Mouse (Mus musculus): ENCODE measurements around the gene Vat1l.

Gene Vat1l

GRCm38 (mm10) chr8:114295749-114296067 lies 90.3 kb downstream of the Vat1l start:
- DNase-seq (ENCODE audit: low spot score in 2 of 2): no peak

DNA sequence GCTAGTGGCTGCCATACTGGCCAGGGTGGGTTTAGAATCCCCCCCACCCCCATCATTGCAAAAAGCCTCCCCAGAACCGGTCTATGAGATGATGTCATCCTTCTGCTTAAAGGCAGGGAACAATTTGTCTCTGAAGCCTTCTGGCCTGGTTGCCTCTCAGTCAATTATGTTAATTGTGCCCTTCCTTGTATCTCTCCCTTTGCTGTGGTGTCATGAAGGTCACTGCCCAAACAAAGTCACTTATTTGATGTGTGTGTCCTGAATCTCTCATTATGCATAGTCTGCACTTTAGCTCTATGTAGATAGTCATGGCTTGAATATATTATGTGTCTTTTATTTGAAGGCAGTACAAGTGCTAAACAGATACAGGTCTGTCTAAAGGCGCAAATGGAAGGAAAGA lies 92.8 kb downstream of the Vat1l start:
- DNase-seq (ENCODE audit: low spot score in 2 of 2): no peak

DNA sequence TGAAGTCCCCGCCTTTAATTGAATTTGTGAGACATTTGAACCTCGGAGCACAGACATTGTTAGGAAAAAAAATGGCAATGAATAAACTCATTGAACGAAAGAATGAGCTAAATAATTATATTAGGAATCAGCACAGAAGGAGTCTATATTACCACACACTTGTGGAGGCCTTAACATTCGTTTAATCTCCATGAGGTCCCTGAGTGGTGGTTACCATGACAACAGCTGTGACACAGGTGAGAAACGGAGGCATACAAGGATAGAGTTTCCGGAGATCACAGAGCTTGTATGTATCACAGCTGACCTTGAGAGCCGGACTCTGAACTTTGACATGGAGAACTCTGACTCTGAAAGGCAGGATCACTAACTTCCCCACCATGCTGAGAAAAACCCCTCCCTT lies 94.7 kb downstream of the Vat1l start:
- DNase-seq (ENCODE audit: low spot score in 2 of 2): no peak

GRCm38 (mm10) chr8:114306296-114306695 lies 100.9 kb downstream of the Vat1l start:
- DNase-seq (ENCODE audit: low spot score in 2 of 2): no peak

- no peak for DNase-seq (ENCODE audit: low spot score in 2 of 2)
Observed at GRCm38 (mm10) chr8:114314669-114315325, 109.4 kb downstream of the Vat1l start.

DNA sequence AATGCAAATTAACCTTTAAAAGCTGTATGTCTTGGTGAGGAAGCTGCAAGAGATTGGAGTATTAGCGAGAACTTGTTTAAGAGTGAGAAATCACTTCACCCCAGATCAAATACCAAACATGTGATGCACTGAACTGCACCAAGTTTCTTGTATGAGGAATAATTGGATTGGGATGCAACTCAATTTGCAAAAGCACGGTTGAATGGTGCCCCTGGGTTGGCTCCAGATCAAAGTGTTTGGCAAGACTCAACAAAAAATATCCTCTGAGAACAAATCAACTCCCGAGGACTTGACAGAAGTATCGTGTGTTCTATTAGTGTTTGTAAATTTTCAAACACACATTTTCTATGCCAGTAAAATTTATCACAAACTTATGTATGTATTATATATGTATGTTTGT lies 112.7 kb downstream of the Vat1l start:
- DNase-seq (ENCODE audit: low spot score in 2 of 2): no peak

- DNase-seq (ENCODE audit: low spot score in 2 of 2): no peak
Observed at GRCm38 (mm10) chr8:114322096-114322495, 116.7 kb downstream of the Vat1l start.

DNA sequence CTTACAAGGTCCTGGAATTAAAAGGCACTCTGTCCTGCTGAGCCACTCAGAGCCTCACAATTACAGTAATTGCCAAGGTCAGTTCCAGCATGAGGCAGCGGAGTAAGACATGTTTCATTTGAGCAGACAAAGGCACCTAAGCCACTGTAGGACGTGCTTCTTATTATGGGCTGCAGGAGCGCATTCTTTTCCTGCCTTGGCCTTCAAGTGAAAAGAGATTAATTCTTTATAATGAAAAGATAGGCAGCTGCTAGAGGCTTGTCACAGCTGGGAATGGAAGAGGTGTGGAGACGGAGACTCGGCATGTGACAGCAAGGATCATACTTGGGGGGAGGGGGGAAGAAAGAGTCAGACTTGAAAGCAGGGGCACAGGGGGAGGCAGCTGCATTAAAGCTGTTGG lies 126.5 kb downstream of the Vat1l start:
- DNase-seq (ENCODE audit: low spot score in 2 of 2): no peak

- no peak for DNase-seq (ENCODE audit: low spot score in 2 of 2)
Observed at GRCm38 (mm10) chr8:114332949-114333348, 127.5 kb downstream of the Vat1l start.

DNA sequence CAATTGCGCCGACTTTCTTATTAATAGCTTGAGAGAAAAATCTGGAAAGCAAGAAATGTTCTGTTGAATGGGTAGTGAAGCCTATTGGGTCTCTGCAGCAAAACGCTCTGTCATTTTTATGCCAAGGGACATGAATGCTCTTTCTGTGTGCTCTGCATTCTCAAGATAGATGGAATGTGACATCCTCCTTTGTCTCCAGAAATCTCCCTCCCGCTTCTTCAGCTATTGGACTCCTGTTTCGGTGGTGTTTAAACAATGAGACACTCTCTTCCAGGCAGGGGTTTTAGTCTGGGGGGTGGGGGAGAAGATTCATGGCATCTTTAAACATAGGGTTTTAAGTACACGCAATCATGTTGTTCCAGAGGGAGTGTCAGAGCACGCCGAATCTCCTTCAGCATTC lies 130.3 kb downstream of the Vat1l start:
- DNase-seq (ENCODE audit: low spot score in 2 of 2): no peak

GRCm38 (mm10) chr8:114342276-114342675 lies 136.9 kb downstream of the Vat1l start:
- DNase-seq (ENCODE audit: low spot score in 2 of 2): no peak

GRCm38 (mm10) chr8:114344789-114345188 lies 139.4 kb downstream of the Vat1l start:
- DNase-seq (ENCODE audit: low spot score in 2 of 2): no peak

DNA sequence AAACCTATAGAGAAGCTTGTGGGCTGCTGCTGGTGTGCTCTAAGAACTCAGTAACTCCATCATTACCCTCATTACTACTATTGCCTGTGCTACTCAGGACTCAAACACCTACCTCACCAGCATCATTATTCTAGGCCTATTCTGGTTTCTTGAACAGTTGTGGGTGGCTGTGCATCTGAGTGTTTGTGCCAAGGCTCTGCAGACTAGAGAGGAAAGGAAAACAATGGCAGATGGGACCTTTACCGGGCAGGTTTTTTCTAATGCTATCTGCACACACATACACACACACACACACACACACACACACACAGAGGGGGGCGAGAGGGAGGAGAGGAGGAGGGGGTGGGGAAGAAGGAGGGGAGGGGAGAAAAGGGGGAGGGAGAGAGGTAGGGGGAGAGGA lies 140.6 kb downstream of the Vat1l start:
- DNase-seq (ENCODE audit: low spot score in 2 of 2): no peak

DNA sequence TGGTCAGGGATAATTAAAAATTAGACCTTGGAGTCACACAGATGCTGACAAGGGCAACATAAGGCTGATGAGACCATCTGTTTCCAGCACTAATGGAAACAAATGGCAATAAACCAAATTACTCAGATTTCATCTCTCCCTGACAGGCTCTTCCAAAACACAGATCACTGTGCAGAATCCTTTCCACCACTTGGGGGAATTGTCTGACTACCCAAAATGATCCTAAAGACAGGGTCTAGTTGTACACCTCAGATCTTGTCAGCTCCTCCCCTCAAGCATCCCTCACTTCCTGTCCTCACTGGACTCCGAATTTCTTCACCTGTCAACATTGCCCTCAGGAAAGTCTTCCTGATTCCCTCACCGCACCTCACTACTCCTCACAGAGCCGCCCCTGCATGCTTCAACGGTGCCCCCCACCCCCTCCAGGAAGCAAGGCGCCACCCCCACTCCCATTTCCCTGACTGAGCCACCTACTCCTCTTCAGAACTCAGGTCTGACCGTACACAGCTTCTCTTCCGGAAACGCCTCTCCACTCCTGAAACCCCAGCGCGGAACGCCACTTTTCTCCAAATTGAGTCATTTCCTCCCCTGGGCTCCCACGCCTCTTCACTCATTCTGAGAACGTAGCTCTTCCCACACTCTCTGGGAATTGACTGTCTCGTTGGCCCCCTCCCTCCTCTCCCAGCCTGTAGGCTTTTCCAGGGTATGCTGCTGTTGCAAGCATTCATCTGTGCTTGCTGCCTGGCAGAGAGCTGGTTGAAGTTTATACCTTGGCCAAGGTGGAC lies 146.4 kb downstream of the Vat1l start:
- DNase-seq (ENCODE audit: low spot score in 2 of 2): no peak

DNA sequence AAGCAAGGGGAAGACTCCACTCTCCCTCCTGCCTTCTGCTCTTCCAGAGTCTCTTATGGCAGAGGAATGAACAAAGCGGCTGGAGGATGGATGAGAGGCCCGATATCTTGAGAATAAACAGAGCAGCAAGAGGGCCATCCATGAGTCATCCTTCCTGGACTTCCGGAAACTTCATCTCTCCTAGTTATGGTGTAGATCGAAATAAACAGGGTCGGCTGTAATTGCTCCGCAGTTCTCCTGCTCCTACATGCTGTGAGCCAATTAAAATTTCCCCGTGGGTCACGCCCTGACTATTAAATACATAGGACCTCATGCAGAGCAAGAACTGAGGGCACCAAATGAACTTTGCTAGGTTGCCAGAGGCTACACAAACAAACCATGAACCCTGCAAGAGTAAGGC lies 155.1 kb downstream of the Vat1l start:
- no peak for DNase-seq (ENCODE audit: low spot score in 2 of 2)

- no peak for DNase-seq (ENCODE audit: low spot score in 2 of 2)
Observed at GRCm38 (mm10) chr8:114363167-114363566, 157.8 kb downstream of the Vat1l start.

GRCm38 (mm10) chr8:114363656-114364055 lies 158.2 kb downstream of the Vat1l start:
- DNase-seq (ENCODE audit: low spot score in 2 of 2): no peak

DNA sequence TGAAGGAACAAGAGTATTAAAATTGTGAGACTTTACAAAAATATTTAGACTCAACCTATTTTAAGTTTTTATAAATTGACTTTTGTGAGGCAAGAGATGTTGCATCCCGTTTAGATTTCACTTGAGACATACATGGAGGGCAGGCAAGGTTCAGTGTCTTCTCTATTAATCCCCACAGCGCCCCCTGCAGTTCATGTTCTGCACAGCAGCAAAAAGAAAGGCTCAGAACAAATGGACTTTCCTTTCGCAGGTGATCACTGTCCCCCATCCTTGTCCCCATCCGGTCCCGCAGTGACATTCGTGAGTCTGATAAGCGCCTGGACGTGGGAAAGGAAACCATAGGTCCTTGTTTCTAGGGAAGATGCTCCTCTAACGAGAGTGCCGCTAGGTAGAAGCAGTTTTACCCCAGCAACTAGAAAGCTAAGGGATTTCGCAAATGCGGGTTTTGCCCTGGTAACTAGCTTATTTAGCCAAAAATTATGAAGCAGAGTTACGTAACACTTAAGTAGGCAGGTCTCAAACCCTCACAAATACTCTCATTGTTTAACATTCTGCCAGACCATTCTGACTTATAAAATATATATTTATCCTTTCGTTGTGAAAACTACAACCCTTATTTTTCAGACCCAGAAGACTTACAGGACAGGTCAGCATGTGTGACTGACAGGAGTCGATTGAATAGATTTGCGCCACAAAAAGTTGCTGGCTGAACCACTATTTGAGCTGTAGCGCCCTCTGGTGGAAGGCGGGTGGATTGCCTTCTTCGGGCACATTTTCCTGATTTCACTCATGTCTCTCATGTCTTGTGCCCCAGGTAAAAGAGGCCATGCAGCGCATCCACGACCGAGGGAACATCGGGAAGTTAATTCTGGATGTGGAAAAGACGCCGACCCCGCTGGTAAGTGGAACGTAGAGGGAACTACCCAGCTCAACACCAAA lies 163.9 kb downstream of the Vat1l start:
- peak; percentile 42 to 73 for DNase-seq (ENCODE audit: low spot score in 2 of 2)

- DNase-seq (ENCODE audit: low spot score in 2 of 2): no peak
Observed at GRCm38 (mm10) chr8:114374390-114374789, 169.0 kb downstream of the Vat1l start.

DNA sequence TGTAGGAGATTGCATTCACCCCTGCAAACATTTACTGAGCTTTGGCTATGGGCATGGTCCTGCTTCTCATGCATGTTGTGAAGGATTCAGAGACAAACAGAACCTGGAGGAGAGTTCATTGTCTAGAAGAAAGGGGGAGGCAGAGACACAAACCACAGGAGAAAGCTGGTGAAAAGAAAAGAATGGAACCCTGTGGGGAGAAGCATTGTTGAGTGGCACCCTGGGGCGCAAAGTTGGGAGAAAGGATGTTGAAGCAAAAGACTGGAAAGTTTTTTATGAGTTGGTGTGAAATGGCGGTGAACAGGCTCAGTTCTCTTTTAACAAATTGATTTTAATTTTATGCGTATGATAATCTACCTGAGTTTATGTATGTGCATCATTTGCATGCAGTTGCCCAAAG lies 178.8 kb downstream of the Vat1l start:
- DNase-seq (ENCODE audit: low spot score in 2 of 2): no peak

DNA sequence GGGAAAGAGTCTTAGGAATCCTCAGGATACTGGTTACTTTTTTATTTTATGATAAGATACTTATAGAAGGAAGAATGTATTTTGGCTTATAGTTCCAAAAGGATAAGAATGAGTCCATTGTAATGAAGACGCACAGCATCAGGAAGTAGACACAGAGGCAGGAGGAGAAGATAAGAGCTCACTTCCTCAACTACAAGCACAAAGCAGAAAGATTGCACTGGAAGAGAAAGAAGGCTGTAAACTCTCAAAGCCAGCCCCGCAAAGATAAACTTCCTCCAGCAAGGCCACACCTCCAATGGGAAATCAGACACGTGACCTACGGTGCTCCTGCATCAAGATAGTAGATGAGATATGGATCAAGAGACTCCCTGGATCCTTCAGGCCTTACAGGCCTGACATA lies 182.1 kb downstream of the Vat1l start:
- no peak for DNase-seq (ENCODE audit: low spot score in 2 of 2)

GRCm38 (mm10) chr8:114390465-114391254 lies 185.2 kb downstream of the Vat1l start:
- no peak for DNase-seq (ENCODE audit: low spot score in 2 of 2)

Measured in urinary bladder, adult 18-20 months (tissue).